Mouse (Mus musculus) ES-E14 (cell line): ENCODE results near the gene Pde7b.

Source experiments
- CHD2 ChIP-seq: IDR thresholded peaks from 2 replicates; pipeline ENCODE4 v1.6.1; 2014; ENCODE audit warnings: mild to moderate bottlenecking, low read depth, low read length, inconsistent platforms
- MAFK ChIP-seq: IDR thresholded peaks from 2 replicates; pipeline ENCODE4 v1.6.1; 2014; ENCODE audit warnings: mild to moderate bottlenecking, low read depth, low read length, inconsistent platforms; ENCODE audit not compliant: insufficient read depth
- ZC3H11A ChIP-seq: IDR thresholded peaks from 2 replicates; pipeline ENCODE4 v1.6.1; 2012; ENCODE audit warnings: low read depth, mild to moderate bottlenecking, inconsistent platforms, low read length, borderline replicate concordance
- ZNF384 ChIP-seq: IDR thresholded peaks from 2 replicates; pipeline ENCODE4 v1.6.1; 2012; ENCODE audit warnings: low read depth, low read length, inconsistent platforms

DNA sequence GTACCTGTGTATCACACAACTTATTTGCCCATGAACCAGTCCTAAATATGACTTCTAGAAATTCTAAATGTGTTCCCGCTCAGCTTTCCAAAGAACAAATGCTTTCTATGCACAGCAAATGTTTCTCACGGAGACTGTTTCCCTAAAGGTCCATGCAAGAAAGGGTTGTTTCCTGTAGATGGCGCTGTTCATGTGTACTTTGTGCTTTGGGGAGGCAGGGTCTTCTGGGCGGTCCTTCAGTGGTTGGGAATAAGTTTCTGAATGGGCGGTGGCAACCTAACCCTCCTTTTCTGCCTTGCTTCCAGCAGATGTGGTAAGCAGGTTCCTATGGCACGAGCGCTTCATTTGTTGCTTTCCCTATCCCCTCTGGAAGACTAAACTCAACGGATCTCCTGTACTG is 54.3 kb downstream of the Pde7b start:
- TF ChIP-seq CHD2 = no peak
- TF ChIP-seq ZNF384 = no peak
- TF ChIP-seq ZC3H11A = no peak
- no peak for TF ChIP-seq MAFK
